Mouse (Mus musculus) CD4-positive naive resting alpha-beta T cell, adult 76 days (primary cell): ENCODE results near the gene Gm17728. TPM values are rescaled to one million over a fixed set of nuclear protein-coding genes. Genes with fewer than 3 reads are reported as not detected.

Source experiments
- total RNA-seq: library from RNA; stranded (reverse); gene quantifications from one replicate; pipeline ENCODE4 v1.2.4, GENCODE M21; 2023

Gene Gm17728
- total RNA-seq: not detected

GRCm38 (mm10) chr17:9421760-9422159, at the start of gene Gm17728:
TSS of gene Gm17728 (plus strand) at chr17:9422060.

Other genes with a start within 250 kb of the Gm17728 start
- gene Pabpc6, start 247.7 kb downstream of the Gm17728 start, total RNA-seq: not detected